Mouse (Mus musculus): Measurements from ENCODE around the gene Wipf2.

DNA sequence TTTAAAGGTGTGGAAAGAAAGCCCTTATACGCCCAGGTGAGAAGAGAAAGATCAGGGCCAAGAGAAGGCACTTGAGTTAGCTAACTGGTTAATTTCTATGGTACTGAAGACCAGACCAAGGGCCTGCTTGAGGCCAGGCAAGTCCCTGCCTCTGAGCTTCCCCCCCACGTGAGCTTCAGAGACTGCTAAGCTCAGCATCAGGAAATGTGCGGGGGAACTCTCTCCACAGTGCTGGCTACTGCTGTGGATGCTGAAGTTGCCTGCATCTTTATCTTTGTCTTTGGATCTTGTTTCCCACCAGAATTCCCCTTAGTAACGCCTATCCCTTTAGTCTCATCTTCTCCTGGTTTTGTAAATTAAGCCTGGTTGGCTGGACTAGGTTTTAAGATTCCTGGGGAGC, 8.0 kb downstream of the Wipf2 start:
- TF ChIP-seq CTCF (conservative IDR thresholded peaks at IDR 0.05; ENCODE audit: insufficient read depth, insufficient read length, low read depth, low read length): no peak
- no peak for TF ChIP-seq POLR2A (IDR thresholded peaks at IDR 0.05; ENCODE audit: low read depth, low read length)
